Mouse (Mus musculus): ENCODE data around the gene Ccne1. TPM values are rescaled to one million over a fixed set of nuclear protein-coding genes. Genes with fewer than 3 reads are reported as not detected.

The Ccne1 gene
- polyA plus RNA-seq (2015; fragmentation: Illumina TruSeq; extraction: RNeasy Lipid Tissue Mini Kit (QIAGEN cat#74804); ENCODE audit: insufficient read depth, low read depth, low replicate concordance): 0.96 TPM

GRCm38 (mm10) chr7:38107371-38108259 lies at the start of gene Ccne1:
Gene Ccne1, minus strand, starts transcription at chr7:38107534.

Other genes with a start within 250 kb of the Ccne1 start
- gene Uri1, start 84.0 kb downstream of the Ccne1 start, polyA plus RNA-seq (2015; fragmentation: Illumina TruSeq; extraction: RNeasy Lipid Tissue Mini Kit (QIAGEN cat#74804); ENCODE audit: insufficient read depth, low read depth, low replicate concordance): 8.3 TPM
- gene 1600014C10Rik, start 75.7 kb upstream of the Ccne1 start, polyA plus RNA-seq (2015; fragmentation: Illumina TruSeq; extraction: RNeasy Lipid Tissue Mini Kit (QIAGEN cat#74804); ENCODE audit: insufficient read depth, low read depth, low replicate concordance): 3.0 TPM
- gene Plekhf1, start 120.5 kb upstream of the Ccne1 start, polyA plus RNA-seq (2015; fragmentation: Illumina TruSeq; extraction: RNeasy Lipid Tissue Mini Kit (QIAGEN cat#74804); ENCODE audit: insufficient read depth, low read depth, low replicate concordance): 1.4 TPM
- gene Pop4, start 163.9 kb upstream of the Ccne1 start, polyA plus RNA-seq (2015; fragmentation: Illumina TruSeq; extraction: RNeasy Lipid Tissue Mini Kit (QIAGEN cat#74804); ENCODE audit: insufficient read depth, low read depth, low replicate concordance): 4.5 TPM

Measured in pancreas, adult 10 weeks (tissue).